Mouse (Mus musculus): ENCODE results near the gene Csnk1g2.
"Not testable (repeated sequence)": the region's sequence is repeated elsewhere in the genome, so short reads cannot be mapped to it uniquely, and the experiment has no call there.

Csnk1g2 gene

DNA sequence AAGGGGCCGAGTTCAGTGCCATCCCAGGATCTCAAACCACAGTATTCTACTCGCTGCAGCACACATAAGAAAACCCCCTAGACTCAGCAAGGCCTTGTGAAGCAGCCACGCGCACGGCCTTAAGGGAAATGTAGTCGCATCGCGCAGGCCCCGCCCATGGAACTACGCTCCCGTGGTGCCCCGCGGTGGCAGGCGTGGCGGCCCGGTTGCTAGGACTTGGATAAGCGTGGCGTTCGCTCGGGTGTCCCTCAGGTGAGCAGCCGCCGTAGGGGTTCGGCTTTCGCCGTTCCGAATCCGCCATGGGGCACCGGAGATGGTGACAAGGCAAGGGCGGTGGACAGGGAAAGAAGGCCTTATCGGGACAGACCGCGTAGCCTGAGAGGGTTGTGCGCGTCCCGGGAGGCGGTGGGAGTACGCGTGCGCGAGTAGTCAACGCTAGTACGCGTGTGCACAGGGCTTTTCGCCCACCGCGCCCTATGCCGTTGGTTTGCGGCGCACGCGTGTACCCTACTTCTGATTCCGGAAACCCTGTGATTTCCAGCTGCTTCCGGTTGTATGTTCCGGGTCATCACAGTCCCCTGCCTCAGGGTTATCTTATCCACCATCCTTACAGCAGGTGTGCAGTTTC is 19.8 kb upstream of the Csnk1g2 start, which contains the start of the genes Scamp4 and Adat3:
TSS of gene Scamp4 (plus strand) at position 175 of the 628 bp plus-strand sequence.
TSS of gene Adat3 (plus strand) at position 183 of the 628 bp plus-strand sequence.
- DNase-seq (ENCODE audit: extremely low spot score), result peak; percentile 97

DNA sequence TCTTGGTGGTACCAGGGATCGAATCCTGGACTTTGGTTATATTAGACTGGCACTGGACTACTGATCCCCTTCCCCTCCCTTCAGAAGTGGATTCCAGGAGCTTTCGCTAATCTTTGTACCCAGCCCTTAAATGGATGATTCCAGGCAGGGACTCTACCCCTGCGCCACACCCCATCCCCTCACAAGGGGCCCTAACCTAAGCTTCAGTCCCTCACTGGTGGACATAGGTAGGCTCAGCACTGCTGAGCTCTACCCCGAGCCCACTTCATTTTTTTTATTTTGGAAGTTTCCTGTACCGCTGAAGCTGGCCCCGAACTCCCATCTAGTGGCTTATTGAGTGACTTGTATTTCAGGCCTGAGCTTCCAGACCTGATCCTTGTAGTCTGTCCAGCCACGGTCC is 19.3 kb upstream of the Csnk1g2 start:
- no peak for DNase-seq (ENCODE audit: extremely low spot score)

DNA sequence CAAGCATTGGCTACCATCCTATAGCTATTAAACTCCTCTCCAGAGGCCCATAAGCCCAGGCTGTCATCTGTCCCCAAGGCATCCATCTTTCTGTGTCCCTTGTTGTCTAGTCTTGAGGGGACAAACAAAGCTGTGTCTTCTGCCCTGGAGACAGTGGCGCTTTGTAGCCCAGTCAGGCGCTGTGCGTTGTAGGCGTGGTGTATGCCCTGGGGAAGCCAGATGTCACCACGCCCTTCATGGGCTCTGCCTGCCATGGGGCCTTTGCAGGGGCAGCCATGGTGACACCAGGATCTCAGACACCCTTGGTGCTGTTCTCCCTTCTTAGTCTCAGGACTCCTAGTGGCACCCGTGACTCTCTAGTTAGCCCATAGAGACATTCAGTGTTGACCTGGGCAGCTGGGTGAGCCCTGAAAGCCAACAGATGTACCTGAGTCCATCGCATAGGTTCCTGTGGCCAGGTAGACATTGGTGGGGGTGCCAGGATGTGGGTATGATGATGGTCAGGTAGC is 18.6 kb upstream of the Csnk1g2 start:
- no peak for DNase-seq (ENCODE audit: extremely low spot score)

DNA sequence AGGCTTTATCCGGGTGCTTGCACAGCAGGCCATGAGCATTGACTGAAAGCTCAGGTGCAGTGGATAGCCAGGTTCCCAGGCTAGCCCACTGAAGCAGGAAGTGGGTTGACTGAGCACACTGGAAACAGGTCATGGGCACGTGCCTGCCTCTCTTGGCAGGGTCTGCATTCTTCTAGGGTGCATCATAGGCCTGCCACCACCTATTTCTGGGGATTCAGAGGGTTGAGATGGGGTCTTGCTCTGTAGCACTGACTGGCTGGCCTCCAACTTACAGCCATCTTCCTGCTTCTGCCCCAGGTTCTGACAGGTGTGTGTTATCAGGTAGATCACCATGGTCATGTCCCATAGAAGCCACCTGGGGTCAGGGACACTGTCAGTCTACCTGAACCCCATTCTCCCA is 17.6 kb upstream of the Csnk1g2 start:
- DNase-seq (ENCODE audit: extremely low spot score), result no peak

DNA sequence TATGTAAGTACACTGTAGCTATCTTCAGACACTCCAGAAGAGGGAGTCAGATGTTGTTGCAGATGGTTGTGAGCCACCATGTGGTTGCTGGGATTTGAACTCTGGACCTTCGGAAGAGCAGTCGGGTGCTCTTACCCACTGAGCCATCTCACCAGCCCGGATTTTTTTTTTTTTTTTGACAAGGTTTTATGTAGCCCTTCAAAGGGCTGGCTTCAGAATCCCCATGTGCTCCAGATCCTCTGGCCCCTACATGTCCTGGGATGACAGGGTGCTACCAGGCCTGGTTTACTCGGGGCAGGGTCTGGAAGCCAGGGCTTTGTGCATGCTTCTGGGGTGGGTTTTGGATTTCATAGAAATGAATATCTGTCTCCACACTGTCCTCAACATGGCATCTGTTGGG is 16.9 kb upstream of the Csnk1g2 start, which contains the start of gene Gm49322:
TSS of gene Gm49322 (plus strand) at position 301 of the 400 bp plus-strand sequence.
- not testable (repeated sequence) for DNase-seq (ENCODE audit: extremely low spot score)

DNA sequence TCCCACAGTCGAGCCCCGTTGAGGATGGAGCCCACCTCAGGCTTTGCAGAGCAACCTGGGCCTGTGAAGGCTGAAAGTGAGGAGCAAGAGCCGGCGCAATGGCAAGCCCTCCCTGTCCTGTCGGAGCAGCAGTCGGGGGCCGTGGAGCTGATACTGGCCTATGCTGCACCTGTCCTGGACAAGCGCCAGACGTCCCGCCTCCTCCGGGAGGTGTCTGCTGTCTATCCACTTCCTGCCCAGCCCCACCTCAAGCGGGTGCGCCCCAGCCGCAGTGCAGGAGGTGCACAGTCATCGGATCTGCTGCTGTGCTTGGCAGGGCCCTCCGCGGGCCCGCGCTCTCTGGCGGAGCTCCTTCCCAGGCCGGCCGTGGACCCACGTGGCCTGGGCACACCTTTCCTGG is 16.3 kb upstream of the Csnk1g2 start:
- DNase-seq (ENCODE audit: extremely low spot score), result no peak

DNA sequence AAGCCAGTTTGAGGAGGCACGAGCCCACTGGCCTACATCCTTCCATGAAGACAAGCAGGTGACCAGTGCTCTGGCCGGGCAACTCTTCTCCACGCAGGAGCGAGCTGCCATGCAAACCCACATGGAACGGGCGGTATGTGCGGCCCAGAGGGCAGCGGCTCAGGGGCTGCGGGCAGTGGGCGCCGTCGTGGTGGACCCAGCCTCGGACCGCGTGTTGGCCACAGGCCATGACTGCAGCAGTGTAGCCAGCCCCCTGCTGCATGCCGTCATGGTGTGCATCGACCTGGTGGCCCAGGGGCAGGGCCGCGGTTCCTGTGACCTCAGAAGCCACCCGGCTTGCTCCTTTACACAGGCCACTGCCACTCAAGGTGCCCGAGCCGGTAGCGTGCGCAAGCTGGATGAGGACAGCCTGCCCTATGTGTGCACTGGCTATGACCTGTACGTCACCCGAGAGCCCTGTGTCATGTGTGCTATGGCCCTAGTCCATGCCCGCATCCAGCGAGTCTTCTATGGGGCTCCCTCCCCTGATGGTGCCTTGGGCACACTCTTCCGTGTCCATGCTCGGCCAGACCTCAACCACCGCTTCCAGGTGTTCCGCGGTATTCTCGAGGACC is 15.8 kb upstream of the Csnk1g2 start:
- DNase-seq (ENCODE audit: extremely low spot score), result no peak

DNA sequence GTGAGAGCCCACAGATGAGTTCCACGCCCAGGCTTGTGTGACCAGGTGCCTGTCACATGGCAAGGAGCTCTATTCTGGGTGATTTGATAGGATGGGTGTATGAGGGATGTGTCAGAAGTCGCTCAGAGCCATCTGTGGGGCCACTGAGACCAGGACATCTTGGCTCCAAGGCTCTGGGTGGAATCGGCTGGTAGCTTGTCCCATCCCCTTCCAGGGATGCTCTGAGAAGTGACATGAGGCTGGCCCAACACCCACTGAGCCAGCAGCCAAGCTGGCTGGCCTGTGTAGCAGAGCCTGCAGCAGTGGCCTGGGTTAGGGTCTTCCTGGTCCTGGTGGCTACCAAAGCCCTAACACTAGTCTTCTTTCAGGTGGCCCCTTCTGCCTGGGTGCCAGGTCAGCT is 14.2 kb upstream of the Csnk1g2 start:
- no peak for DNase-seq (ENCODE audit: extremely low spot score)

DNA sequence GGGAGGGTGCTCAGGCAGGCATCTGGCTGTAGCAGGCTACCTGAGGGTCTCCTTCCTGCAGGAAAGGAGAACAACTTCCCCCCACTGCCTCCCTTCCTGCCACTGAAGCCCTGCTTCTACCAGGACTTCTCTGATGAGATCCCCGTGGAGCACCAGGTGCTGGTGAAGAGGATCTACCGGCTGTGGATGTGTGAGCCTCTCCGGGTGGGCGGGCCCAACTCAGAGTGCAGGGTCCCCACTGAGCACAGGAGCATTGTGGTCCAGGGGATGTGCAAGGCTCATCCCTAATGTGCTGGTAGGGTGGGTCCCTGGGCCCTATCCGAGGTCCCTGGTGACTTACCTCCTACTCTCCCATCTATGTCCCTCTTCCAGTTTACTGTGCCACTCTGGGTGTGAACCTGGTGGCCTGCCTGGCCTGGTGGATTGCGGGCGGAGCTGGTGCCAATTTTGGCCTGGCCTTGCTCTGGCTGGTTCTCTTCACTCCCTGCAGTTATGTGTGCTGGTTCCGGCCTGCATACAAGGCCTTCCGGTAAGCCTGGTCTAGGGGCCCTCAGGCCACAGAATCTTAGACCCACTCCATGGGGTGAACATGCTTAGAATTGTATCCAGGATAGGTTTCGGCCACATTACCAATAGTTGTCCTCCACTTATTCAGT is 13.2 kb upstream of the Csnk1g2 start:
- DNase-seq (ENCODE audit: extremely low spot score), result no peak

DNA sequence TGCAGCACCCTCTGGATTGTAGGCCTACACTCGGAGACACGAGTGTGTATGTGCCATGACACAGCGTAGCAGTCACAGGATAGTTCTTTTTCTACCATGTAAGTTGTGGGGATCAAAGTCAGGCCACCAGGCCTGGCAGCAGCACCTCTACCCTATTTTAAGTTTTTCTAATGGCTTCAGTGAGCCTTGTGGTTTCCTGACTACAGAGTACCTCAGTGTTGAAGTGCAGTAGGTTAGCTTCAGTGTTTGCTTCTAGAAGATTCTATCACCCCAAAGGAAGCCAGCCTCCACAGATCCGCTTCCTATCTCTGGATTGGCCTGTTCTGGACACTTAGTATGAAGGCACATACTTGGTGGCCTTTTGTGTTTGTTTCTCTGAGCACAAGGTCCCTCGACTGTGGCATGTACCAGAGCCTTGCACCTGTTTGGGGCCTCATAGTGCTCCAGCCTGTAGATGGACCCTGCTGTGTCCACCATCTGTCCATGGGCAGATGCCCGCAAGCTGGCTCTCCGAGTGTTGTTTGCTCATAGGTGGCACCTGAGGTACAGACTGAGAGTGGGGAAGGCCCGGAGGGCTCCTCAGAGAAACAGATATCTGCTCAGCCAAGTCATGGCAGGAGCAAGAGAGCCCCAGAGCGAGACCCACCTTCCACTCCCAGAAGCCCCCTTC is 12.4 kb upstream of the Csnk1g2 start:
- DNase-seq (ENCODE audit: extremely low spot score), result no peak

DNA sequence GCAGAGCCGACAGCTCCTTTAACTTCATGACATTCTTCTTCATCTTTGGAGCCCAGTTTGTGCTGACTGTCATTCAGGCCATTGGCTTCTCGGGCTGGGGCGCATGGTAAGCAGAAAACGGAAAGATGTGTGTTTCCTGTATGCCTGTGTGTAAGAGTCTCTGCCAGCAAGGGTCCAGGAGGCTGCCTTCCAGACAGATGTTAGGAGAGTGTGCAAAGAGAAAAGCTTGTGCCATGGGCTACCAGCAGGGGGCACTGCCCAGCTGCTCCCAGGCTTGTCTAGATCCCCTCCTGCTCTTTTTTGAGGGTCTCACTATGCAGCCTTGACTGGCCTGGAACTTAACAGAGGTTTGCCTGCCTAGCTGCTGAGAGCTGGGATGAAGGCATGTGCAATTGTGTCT is 11.6 kb upstream of the Csnk1g2 start:
- DNase-seq (ENCODE audit: extremely low spot score), result peak; percentile 41

DNA sequence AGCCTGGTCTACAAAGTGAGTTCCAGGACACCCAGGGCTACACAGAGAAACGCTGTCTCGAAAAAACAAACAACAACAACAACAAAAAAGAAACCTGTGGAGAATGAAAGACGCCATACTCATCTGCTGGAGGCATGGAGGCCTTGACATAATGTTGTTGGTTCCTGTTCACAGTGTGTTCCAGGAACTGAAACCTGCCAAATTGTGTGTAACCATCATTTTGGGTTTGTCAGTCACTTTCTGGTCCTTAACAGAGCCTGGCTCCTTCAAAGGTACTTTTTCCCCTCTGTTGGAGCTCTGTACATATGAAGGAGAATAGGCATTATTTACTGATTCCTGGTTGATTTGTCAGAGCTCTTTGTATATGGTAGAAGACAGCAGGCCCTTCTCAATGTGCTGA is 10.7 kb upstream of the Csnk1g2 start:
- DNase-seq (ENCODE audit: extremely low spot score), result no peak

DNA sequence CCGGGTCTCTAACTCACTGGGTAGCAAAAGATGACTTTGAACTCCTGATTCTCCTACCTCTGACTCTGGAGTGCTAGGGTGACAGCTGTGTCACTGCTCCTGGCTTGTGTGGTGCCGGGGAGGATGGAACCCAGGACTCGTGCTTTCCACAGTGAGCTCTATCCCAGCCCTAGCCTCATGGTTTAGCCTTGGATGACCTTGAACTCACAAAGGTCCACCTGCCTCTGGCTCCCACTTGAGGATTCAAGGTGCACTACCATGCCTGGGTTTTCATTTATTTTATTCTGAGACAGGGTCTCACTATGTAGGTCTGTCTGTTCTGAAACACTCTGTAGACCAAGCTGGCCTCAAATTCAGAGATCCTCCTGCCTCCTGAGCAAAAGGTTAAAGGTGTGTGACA is 8.8 kb upstream of the Csnk1g2 start:
- DNase-seq (ENCODE audit: extremely low spot score), result no peak

DNA sequence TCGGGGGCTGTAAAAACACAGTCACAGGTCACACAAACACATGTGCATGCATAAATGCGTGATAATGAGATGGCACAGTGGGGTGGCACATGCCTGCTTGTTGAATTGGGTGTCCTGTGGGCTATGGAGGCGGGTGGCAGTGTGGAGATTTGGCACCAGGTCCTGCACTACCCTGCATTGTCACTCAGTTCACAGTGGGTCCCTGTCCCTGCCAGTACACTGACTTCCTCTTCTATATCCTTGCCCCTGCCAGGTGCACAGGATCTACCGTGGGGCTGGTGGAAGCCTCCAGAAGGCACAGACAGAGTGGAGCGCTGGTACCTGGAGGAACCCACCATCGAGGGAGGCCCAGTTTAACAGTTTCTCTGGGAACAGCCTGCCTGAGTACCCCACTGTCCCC is 8.3 kb upstream of the Csnk1g2 start:
- DNase-seq (ENCODE audit: extremely low spot score), result no peak

DNA sequence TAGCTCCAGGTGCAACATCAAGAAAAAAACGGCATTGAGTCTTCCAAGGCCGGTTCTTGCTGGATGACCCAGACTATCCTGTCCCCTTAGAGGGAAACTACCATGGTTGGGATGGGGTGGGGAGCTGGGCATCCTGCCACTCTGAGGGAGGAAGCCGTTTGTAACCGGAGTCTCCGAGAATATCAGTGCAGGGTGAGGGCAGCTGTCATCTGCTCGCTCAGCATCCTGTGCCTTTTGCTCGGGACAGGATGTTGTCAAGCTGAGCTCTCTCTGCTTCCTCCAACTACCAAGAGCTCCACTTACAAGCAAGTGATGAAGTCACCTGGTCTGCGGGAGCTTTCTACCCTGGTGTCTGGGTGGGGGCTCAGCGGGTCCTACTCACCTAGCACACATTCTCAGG is 4.5 kb upstream of the Csnk1g2 start:
- DNase-seq (ENCODE audit: extremely low spot score), result no peak

DNA sequence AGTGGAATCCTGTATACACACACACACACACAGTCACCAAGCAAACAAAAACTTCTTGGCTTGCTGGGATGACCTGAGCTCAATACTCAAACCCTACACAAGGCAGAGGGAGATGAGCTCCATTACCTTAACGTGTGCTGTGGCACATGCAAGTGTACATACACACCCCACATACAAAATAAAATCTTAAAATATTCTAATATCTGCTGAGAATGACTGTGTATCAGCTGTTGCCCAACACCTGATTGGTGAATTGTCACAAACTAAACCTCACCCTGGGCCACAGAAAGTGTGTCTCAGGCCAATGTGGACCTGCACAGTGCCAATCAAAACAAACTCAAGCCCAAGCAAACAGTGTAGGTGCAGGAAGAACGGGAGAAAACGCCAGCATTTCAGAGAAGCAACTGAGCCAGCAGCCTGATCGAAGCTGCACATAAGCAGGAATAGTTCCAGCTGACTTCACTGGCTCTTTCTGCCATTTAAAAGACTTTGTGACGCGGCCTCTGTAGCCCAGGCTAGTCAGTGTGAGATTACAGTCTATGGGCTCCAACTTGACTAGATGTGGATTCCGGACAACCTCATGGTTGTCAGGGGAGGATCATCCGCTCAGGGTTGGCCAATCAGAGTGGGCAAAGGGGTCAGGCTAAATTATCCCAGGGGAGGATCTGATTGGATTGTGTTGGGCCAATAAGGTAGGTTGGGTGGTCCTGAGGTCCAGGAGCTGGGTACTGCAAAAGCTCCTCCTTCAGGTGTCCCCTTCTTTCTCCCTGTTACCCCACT is 3.0 kb upstream of the Csnk1g2 start:
- peak; percentile 47 for DNase-seq (ENCODE audit: extremely low spot score)

DNA sequence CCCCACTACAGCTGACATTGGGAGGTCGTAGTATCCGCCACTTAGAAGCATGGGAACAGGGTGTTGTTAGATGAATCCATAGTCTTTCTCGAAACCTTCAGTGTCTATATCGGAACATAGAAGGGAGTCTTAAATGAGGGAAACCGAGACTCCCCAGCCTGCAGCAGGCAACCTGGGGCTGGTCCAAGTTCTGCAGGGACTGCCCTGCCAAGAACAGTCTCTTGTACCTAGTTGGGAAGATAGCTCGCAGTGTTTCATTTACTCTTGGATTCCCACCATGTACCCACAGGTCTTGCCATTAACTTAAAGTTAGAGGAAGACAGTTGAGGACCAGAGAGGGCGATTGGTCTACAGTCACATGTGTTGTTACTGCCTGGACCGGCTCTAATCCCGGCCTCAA is 2.3 kb upstream of the Csnk1g2 start:
- no peak for DNase-seq (ENCODE audit: extremely low spot score)

DNA sequence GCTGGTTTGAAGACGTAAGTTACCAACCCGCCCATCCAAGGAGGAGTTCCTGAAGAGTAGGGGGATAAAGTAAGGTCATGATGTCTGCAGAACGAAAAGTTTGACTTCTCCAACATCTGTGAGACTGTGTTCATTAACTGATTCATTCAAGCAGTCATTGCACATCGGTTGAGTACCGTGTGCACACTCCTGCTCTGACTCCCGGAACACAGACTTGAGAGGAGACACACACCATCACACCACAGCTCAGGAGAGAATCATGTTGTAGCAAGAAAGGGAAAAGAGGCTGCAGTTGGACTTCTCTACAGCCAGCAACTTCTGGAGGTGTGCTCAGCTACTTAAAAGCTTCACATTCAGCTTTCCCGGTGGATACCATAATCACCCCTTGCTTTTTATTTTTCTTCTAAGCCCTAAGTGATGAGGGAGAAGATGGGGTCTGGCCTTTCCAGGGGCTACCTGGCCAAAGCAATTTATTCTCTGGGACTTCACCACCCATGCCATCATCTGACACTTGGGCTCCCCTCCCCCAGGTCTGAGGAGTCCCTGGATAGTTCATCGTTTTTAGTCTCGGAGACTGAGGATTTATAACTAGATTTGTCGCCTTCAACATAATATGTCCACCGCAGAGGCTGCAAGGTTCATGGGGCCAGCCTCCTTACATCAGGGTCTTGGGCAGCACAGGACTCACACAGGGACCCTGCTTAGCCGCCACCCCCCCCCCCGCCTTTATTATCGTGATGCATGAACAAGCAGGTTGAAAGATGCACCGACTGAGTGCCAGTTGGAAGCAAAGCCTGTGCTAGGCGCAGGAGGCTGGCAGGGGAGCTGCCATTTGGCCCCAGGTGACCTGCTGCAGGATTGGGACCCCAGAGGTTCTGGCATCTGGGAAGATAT is 1.6 kb upstream of the Csnk1g2 start:
- DNase-seq (ENCODE audit: extremely low spot score), result peak; percentile 25

DNA sequence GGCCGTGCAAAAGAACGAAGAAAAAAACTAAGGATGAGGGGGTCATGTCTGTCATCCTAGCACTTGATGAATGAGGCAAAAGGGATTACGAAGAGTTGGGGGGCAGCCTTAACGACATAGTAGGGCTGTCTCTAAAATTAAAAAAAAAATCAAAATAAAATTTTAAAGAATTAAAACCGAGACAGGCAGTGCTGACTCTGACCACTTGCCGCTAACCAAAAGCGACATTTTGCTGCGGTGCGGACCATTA is 1.0 kb upstream of the Csnk1g2 start:
- DNase-seq (ENCODE audit: extremely low spot score), result no peak

DNA sequence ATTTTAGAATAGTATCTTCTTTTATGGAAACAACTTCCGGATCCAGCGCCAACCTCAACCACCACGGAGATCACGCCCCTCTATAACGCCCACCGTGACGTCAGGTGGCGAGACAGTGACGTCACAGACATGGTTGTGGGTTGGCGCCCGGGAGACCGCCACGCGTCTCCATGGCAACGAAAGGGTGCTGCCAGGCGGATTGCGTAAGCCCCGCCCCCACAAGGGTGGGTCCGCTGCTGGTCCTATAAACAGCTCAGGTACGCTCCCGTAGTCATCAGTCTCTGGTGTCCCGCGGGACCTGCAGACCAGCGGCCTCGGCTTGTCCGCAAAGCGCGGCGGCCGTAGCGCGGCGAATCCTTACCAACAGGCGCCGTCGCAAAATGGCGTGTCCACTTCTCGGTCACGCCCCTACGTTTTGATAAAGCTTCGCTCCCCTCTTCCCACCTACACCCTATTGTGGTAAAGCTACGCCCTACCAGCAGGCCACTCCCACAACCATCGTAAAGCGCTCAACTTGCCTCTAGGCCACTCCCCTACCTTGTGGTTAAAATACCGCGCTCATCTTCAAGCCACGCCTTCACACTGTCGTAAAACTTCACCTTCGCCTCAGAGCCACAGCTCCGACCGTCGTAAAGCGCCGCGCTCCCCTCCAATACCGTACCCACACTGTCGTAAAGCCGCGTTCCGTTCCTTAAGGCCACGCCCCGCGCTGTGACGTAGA is 538 bp upstream of the Csnk1g2 start:
- DNase-seq (ENCODE audit: extremely low spot score), result peak; percentile 99
